9 mouse cellular contexts compared by ENCODE assay signal in the genomic region with DNA sequence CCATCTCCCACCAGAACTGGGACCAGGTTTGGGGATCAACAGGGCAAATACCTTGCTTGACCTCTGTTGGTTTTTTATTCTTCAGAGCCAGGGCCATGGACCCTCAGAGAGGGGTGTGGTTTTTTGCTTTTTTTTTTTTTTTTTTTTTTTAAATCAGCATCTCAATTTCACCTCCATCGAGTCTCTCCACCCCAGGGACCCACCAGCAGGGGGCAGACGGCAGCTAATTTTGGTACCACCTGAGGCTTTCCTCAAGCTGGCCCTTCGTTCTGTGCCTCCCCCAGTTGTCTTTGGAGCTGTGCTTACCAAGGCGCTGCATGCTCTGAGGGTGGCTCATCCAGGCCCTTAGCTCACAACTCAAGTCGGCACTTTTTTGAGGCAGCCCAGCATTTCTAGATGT. TPM values are rescaled to one million over a fixed set of nuclear protein-coding genes. Genes with fewer than 3 reads are reported as not detected.
DNase-seq lines count a peak whose midpoint lies in the region; TF ChIP-seq lines count a peak whose summit lies in the region.
"Had no signal": no experiment of that assay in that cellular context is flagged by ENCODE, and none has a peak within 500 bp of the region (broad histone marks: within the 10 kb centered on the region; RNA-seq: fewer than 3 reads in every experiment).

No protein-coding gene starts in this region.

- peaks cover 2% of the 10 kb centered on the region for H3K79me2 ChIP-seq in heart, adult 2 months (replicated peaks; ENCODE audit: control insufficient read depth, insufficient read depth, low read length)

- no peak overlapping the region for H3K9ac ChIP-seq in heart, adult 2 months (ENCODE audit: low read depth, low read length)

- no peak overlapping the region for H3K4me3 ChIP-seq in heart, adult 2 months

- WGBS in heart, adult 2 months = 46% methylated on average over 5 of the region's 5 CpGs

- no peak overlapping the region for H3K27ac ChIP-seq in heart, adult 2 months

- no peaks in the 10 kb centered on the region for H3K36me3 ChIP-seq in heart, adult 2 months (ENCODE audit: control insufficient read depth, insufficient read depth, low read length)

- H3K4me1 ChIP-seq in heart, adult 2 months (ENCODE audit: control insufficient read depth, insufficient read depth, low read length) = no peaks in the 10 kb centered on the region

- DNase-seq in heart, adult 2 months = peak; percentile 31 to 53
- no peak for DNase-seq in heart, postnatal 25 days (ENCODE audit: low spot score)
- DNase-seq in ovary, postnatal 14 days (ENCODE audit: low spot score) = peak; percentile 51
- no peak for DNase-seq in ovary, postnatal 10 days (ENCODE audit: low spot score)
- peak; percentile 76 for DNase-seq in adrenal gland, postnatal 10 days
- DNase-seq in kidney, postnatal 36 days = peak; percentile 49 to 83
- peak; percentile 60 for DNase-seq in retina, embryonic 14.5 days (ENCODE audit: low spot score)
- DNase-seq in c-Kit-positive CD71-positive TER-119-positive erythroid progenitor cells, embryonic 14.5 days (ENCODE audit: low spot score) = no peak

- TF ChIP-seq POLR2A in heart, adult 2 months (IDR thresholded peaks at IDR 0.05; ENCODE audit: insufficient read depth, low read depth, low read length) = no peak

- peak; percentile 67 for TF ChIP-seq CTCF in heart, adult 2 months (IDR thresholded peaks at IDR 0.05)

- intact Hi-C loops in heart, adult 2 months (cut with DNase I) = no loop called here
- intact Hi-C loops in heart, postnatal 25 days (cut with DNase I) = no loop called here

- no peaks in the 10 kb centered on the region for H3K27me3 ChIP-seq in heart, adult 2 months (ENCODE audit: control insufficient read depth, insufficient read depth, low read length)

- TF ChIP-seq EP300 in heart, adult 2 months (IDR thresholded peaks at IDR 0.05; ENCODE audit: insufficient read depth, low read depth, low read length) = no peak

RNA-seq across cellular contexts. Expression of a gene that starts 11.7 kb away (rescaled TPM):
- 1 to 10 TPM; 3.8 to 4.6 TPM for total RNA-seq in heart, adult 2 months (2021)
- 5.3 and 6.3 TPM in 2 replicates for polyA plus RNA-seq in heart, adult 2 months (2012; rRNA removed)
- total RNA-seq in heart, postnatal 25 days (2021) = 1 to 10 TPM; 4.6 to 5.1 TPM
- 10 to 100 TPM; 12.5 to 12.6 TPM for total RNA-seq in adrenal gland, postnatal 10 days (2021)

RNA-seq across cellular contexts. Expression of a gene that starts 12.1 kb away (rescaled TPM):
- 10 to 100 TPM; 58.7 to 68.7 TPM for total RNA-seq in heart, adult 2 months (2021)
- polyA plus RNA-seq in heart, adult 2 months (2012; rRNA removed) = 28.6 and 34.7 TPM in 2 replicates
- 10 to 100 TPM; 67.8 to 71.0 TPM for total RNA-seq in heart, postnatal 25 days (2021)
- 10 to 100 TPM; 90.1 to 91.2 TPM for total RNA-seq in adrenal gland, postnatal 10 days (2021)

RNA-seq across cellular contexts. Expression of a gene that starts 17.7 kb away (rescaled TPM):
- 1 to 10 TPM; 4.5 to 5.2 TPM for total RNA-seq in heart, adult 2 months (2021)
- polyA plus RNA-seq in heart, adult 2 months (2012; rRNA removed) = 3.3 and 5.4 TPM in 2 replicates
- 1 to 10 TPM; 5.4 to 5.5 TPM for total RNA-seq in heart, postnatal 25 days (2021)
- total RNA-seq in adrenal gland, postnatal 10 days (2021) = 10 to 100 TPM; 10.7 to 11.1 TPM

RNA-seq across cellular contexts. Expression of a gene that starts 19.2 kb away (rescaled TPM):
- total RNA-seq in heart, adult 2 months (2021) = not detected
- 0.09 TPM in 1 of 2 replicates, not detected in the other for polyA plus RNA-seq in heart, adult 2 months (2012; rRNA removed)
- total RNA-seq in heart, postnatal 25 days (2021) = not detected
- under 1 TPM; 0.21 to 0.24 TPM for total RNA-seq in adrenal gland, postnatal 10 days (2021)
- total RNA-seq: heart, postnatal 36 days had no signal

RNA-seq across cellular contexts. Expression of a gene that starts 28.5 kb away (rescaled TPM):
- total RNA-seq in heart, adult 2 months (2021) = under 1 TPM in 1 of 2 experiments, not detected in 1; 0.16 TPM
- 2.5 and 3.0 TPM in 2 replicates for polyA plus RNA-seq in heart, adult 2 months (2012; rRNA removed)
- total RNA-seq in heart, postnatal 25 days (2021) = under 1 TPM; 0.21 to 0.22 TPM
- under 1 TPM; 0.75 to 0.94 TPM for total RNA-seq in adrenal gland, postnatal 10 days (2021)

Comparison
In these comparisons a context has a peak if more than half of its experiments do, and no peak if none do; other contexts are left out.
1. DNase-seq: peak in heart, adult 2 months (2 of 2), ovary, postnatal 14 days (single experiment), adrenal gland, postnatal 10 days (single experiment), kidney, postnatal 36 days (2 of 2) and retina, embryonic 14.5 days (single experiment); none in heart, postnatal 25 days (single experiment), ovary, postnatal 10 days (single experiment) and c-Kit-positive CD71-positive TER-119-positive erythroid progenitor cells, embryonic 14.5 days (single experiment).